Mouse (Mus musculus) cortical plate, adult 2 months (tissue): ENCODE data around the gene Traf5. TPM values are rescaled to one million over a fixed set of nuclear protein-coding genes. Genes with fewer than 3 reads are reported as not detected.

Source experiments
- H3K27ac ChIP-seq: fragments of 200-500 bp; 2 replicates; pipeline ENCODE4 v1.5.1; 2012; ENCODE audit warnings: low read length, control low read depth, inconsistent platforms; ENCODE audit not compliant: insufficient read depth
- H3K4me1 ChIP-seq: fragments of 200-500 bp; 2 replicates; pipeline ENCODE4 v1.6.1; 2011; ENCODE audit warnings: low read length; ENCODE audit not compliant: control insufficient read depth, insufficient read depth
- H3K4me3 ChIP-seq: fragments of 200-500 bp; 2 replicates; pipeline ENCODE4 v1.5.1; 2011; ENCODE audit warnings: mild to moderate bottlenecking, low read length, control low read depth; ENCODE audit not compliant: insufficient read depth
- CTCF ChIP-seq: fragments of 200-500 bp; IDR thresholded peaks from 2 replicates; pipeline ENCODE4 v1.5.1; 2011; ENCODE audit warnings: mild to moderate bottlenecking, control low read depth, low read length; ENCODE audit not compliant: insufficient read depth; ENCODE audit errors: extremely low read depth
- POLR2A ChIP-seq: fragments of 200-500 bp; IDR thresholded peaks from 2 replicates; pipeline ENCODE4 v1.6.1; 2011; ENCODE audit warnings: mild to moderate bottlenecking, low read length, control low read depth; ENCODE audit not compliant: insufficient read depth; ENCODE audit errors: extremely low read depth
- polyA plus RNA-seq: library from polyadenylated mRNA; depleted of rRNA; stranded (reverse); fragments of >200 nt; gene quantifications from 2 replicates; pipeline ENCODE4 v1.2.3, GENCODE M21; 2012

The Traf5 gene
- polyA plus RNA-seq, 1 experiment = 9.5 TPM

DNA sequence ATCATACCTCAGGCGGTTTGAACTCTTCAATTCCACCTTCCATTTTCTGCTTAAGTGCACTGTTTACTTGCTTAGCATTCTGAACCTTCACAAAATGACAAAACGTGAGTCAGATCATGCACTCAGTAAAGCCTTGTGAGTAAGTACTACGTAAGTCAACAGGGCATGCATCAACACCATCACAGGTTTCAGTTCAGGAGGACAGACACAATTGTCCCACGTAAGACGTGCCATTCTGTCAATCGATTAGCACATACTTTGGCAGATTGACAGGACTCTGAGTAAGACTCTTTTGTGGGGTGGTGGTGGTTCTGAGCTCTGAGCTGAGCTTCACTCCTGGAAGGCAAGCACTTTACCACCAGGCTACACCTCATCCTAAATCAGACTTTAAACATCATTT is 23.9 kb upstream of the Traf5 start:
- Histone ChIP-seq H3K27ac (no peak overlapping the region), H3K4me1 (no peaks in the 10 kb centered on the region), H3K4me3 (no peak overlapping the region)
- TF ChIP-seq POLR2A (no peak), CTCF (no peak)

- TF ChIP-seq CTCF (no peak), POLR2A (no peak)
- H3K4me1 ChIP-seq = no peaks in the 10 kb centered on the region; the same call in 1 of the 2 replicates
- H3K27ac ChIP-seq = no peak overlapping the region
- no peak overlapping the region for H3K4me3 ChIP-seq
These were observed 23.0 kb upstream of the Traf5 start for GRCm38 (mm10) chr1:192115378-192115777.

DNA sequence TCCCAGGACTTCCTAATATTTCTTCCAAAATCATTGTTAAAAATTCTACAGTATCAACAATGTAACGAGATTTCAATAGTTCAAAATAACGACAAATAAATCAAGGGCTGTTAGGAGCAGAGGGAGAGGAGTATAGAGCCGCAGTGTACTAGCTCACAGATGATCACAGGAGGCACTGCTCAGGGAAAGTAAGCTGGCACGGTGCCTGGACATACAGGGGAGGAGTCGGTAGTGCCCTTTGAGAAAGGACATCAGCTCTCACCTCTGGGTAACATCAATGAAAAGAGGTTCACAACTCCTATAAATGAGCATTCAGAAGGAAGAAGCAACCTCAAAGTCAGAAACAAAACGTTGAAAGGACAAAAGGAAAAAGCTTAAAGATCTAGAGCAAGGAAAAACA is 16.8 kb upstream of the Traf5 start:
- no peak overlapping the region for H3K27ac ChIP-seq
- H3K4me3 ChIP-seq = no peak overlapping the region
- TF ChIP-seq POLR2A = no peak
- TF ChIP-seq CTCF = no peak
- H3K4me1 ChIP-seq = no peaks in the 10 kb centered on the region; the same call in 1 of the 2 replicates

DNA sequence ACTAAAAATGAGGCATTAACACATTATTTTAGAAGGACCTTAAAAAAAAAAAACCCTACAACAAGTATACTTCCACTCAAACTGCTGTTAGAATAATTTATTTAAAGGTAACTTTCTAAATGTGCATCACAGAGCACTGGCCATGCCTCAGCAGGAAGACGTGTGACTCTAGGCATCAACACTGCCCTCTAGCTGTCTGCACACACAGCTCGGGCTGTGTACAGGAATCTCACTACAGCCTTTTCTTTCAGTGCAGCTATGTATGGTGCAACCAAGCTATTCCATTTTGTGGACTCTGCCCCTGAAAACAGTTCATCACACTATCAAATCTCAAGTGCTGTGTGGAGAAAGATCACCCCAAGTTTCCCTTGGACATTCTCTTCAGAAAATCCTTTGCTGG is 15.0 kb upstream of the Traf5 start:
- Histone ChIP-seq H3K4me1 (no peaks in the 10 kb centered on the region; the same call in 1 of the 2 replicates), H3K27ac (no peak overlapping the region), H3K4me3 (no peak overlapping the region)
- TF ChIP-seq CTCF (peak; percentile 69), POLR2A (no peak)

DNA sequence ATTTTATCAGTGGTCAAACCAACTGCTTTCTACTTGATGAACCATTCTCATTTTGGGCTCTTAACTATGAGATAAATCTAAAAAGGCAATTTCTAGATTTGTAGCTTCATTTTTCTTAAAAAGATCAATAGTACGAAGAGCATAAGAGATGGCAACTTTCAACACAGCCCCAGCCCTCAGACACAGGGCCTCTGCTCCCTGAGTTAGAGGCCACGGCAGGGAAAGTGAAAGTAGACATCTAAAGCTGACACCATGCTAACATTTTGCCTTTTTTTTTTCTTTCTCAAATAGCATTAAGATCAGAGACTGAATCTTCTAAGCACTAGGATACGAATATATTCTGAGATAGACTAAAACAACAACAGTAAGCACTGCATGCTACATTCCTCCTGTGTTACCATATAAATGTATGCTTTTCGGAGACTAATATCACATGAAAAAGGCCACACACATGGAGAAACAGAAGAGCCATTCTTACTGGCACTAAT is 13.6 kb upstream of the Traf5 start:
- Histone ChIP-seq H3K27ac (no peak overlapping the region), H3K4me3 (no peak overlapping the region)
- TF ChIP-seq CTCF (no peak), POLR2A (no peak)

DNA sequence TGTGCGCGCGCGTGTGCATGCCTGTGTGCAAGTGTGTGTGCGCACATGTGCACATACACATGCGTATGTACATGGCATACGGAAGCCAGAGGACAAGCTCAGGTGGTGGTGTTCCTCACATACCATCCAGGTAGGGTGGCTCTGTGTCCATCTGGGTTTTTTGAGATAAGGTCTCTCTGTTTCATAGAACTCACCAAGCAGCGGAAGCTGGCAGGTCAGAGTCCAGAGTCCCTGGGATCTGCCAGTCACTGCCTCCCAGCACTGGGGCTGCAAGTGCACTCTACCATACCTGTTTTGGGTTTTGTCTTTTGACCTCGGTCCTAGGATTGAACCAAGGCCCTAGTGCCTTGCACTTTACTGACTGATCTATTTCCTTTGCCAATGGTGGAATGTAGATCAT is 11.7 kb upstream of the Traf5 start:
- H3K4me3 ChIP-seq = no peak overlapping the region
- TF ChIP-seq CTCF (no peak), POLR2A (no peak)
- H3K27ac ChIP-seq = no peak overlapping the region
- H3K4me1 ChIP-seq = no peaks in the 10 kb centered on the region; the same call in 1 of the 2 replicates

More for the DNA sequence above, 13.6 kb upstream of the Traf5 start:
- no peaks in the 10 kb centered on the region; the same call in 1 of the 2 replicates for H3K4me1 ChIP-seq

DNA sequence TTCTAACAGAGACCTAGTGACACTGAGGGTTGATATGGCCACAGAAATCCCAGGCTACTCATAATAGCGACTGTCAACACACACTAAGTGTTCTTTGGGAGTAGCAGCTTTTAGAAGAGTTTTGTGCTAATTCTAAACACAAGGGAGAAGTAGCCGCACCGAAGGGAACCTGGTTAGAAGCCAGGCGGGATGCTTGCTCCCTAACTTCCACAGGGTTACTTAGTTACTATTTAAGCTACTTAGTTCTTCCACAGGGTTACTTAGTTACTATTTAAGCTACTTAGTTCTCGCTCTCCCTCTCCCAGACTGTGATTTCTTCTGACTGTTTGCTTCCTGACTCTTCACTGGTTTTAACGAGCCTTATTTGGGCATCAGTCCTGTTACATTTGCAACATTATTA is 10.8 kb upstream of the Traf5 start:
- no peak for TF ChIP-seq CTCF
- Histone ChIP-seq H3K27ac (no peak overlapping the region), H3K4me1 (no peaks in the 10 kb centered on the region; the same call in 1 of the 2 replicates), H3K4me3 (no peak overlapping the region)

GRCm38 (mm10) chr1:192101359-192101758 is 9.0 kb upstream of the Traf5 start:
- Histone ChIP-seq H3K4me1 (no peaks in the 10 kb centered on the region; the same call in 1 of the 2 replicates), H3K4me3 (no peak overlapping the region), H3K27ac (no peak overlapping the region)
- TF ChIP-seq POLR2A (no peak), CTCF (no peak)

DNA sequence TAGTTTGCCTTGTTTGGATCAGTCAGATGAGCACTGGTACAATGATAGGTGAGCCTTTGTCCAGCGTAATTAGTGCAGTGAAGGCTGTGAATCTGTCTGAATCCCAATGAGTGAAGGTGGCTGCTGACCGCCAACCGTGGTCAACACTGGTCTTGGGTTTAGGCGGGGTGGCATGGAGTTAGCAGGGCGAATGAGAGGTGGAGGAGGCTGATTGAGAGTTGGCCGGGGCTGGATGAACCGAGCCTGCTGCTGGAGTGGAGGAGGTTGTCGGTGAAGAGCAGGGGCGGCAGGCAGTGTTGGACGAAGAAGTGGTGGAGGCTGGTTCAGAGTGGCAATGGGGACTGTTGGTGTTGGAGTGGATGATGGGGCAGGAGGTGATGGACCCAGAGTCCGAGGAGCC is 8.4 kb upstream of the Traf5 start:
- Histone ChIP-seq H3K4me3 (no peak overlapping the region), H3K27ac (no peak overlapping the region), H3K4me1 (no peaks in the 10 kb centered on the region; the same call in 1 of the 2 replicates)
- no peak for TF ChIP-seq CTCF
- TF ChIP-seq POLR2A = no peak

- no peak overlapping the region for H3K27ac ChIP-seq
- no peaks in the 10 kb centered on the region for H3K4me1 ChIP-seq
- no peak for TF ChIP-seq CTCF
- TF ChIP-seq POLR2A = no peak
- H3K4me3 ChIP-seq = no peak overlapping the region
These were observed 3.3 kb upstream of the Traf5 start for GRCm38 (mm10) chr1:192095626-192096025.

GRCm38 (mm10) chr1:192094451-192095170 is 2.3 kb upstream of the Traf5 start:
- TF ChIP-seq POLR2A (no peak), CTCF (peak; percentile 74)
- Histone ChIP-seq H3K4me1 (no peaks in the 10 kb centered on the region), H3K27ac (no peak overlapping the region), H3K4me3 (no peak overlapping the region)
